Mouse (Mus musculus) thymus, adult 18-20 months (tissue): Measurements from ENCODE around the gene Nhlh1.

Experiments used
- DNase-seq, 2 experiments: peaks; one replicate each; pipeline ENCODE4 v3.0.0; 2022; ENCODE audit warnings: mixed read lengths in 2 of 2

Nhlh1 gene

DNA sequence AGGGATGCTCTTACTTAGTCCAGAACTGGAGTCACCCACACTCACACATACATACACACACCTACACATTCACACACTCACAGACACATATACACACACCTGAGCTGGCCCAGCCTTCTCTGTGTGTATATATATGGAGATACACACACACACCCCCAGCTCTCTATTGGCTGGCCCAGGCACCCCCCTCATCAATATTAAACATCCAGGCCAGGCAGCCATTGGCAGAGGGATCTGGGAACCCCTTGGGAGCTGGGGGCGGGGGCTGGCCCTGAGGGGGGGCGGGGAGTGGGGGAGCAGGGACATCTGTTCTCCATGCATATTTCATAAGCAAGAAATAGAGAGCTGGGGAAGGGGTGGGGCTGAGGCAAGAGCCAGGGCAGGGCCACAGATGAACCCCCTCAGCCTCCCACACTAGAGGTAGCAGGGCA is at the start of gene Nhlh1:
Nhlh1 (minus strand) TSS at position 83 of the 431 bp plus-strand sequence.
- no peak for DNase-seq

DNA sequence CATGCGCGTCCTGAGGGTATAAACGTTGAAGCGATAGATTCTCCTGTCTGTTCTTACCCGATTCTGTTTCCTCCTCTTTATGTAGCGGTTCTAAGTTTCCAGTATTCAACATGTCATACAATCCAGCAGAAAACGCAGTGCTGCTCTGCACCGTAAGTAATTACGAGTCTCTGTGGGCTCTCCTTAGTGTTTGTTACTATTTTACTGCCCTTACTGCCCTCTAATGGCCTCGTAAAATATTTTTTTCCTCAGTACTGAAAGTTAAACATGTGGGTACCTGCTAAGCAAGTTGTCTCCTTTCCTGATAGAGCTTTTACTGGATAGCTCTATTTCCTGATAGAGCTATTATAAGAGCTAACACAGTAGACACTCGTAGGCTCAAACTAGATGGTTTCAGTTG is 47.7 kb upstream of the Nhlh1 start:
- DNase-seq: no peak

DNA sequence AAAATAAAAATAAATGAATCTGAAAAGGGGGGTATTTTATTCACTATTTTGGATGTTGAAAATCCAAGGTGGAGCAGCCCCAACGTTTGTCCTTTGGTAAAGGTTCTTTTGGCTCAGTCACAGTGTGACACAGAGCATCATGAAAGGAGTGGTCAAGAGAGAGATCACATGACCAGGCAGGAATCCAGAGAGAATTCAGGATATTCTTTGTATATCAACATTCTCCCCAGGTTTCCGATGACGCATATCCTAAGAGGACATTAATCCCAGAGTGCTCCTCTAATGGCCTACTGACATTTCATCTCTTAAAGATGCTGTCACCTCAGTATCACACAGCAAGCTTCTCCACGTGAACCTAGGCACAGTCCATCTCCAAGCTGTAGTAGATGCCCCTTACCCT is 46.2 kb upstream of the Nhlh1 start:
- no peak for DNase-seq

- no peak for DNase-seq
These were observed 42.1 kb upstream of the Nhlh1 start for GRCm38 (mm10) chr1:172099325-172100033.

- DNase-seq: no peak
These were observed 37.8 kb upstream of the Nhlh1 start for GRCm38 (mm10) chr1:172095202-172095601.

GRCm38 (mm10) chr1:172094295-172094694 is 36.9 kb upstream of the Nhlh1 start:
- DNase-seq: no peak

- DNase-seq: no peak
These were observed 36.1 kb upstream of the Nhlh1 start for GRCm38 (mm10) chr1:172093522-172093921.

DNA sequence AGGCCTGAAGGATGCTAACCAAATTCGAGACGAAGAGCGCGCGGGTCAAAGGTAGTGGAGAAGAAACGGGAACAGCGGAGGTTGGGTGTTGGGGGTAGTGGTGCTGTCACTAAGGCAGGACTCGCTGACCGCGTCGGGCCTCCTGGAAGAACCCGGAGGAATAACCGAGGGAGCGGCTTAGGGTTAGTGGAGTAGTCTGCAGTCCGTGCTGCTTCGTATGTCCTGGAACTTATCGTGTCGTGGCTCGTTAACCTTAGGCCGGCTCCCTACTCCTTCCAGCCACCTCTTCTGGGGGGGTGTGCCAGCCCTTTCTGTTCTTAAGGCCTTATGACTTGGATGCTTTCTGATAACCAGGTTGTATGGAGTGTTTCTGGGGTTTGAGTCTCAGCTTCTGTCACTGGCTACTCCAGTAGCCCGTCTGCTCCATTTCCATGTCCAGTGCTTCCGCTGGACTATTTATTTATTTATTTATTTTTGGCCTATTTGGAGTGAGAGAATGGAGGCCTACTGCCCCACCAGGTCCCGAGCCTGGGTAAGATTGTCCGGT is 25.6 kb upstream of the Nhlh1 start:
- DNase-seq: no peak

- DNase-seq: peak; percentile 84 to 92
These were observed 24.9 kb upstream of the Nhlh1 start, which contains the start of the genes Copa and Ncstn for GRCm38 (mm10) chr1:172082101-172082898. Copa (plus strand) TSS chr1:172082529. Ncstn (minus strand) TSS chr1:172082795.

GRCm38 (mm10) chr1:172077981-172078380 is 20.6 kb upstream of the Nhlh1 start:
- DNase-seq: no peak

DNA sequence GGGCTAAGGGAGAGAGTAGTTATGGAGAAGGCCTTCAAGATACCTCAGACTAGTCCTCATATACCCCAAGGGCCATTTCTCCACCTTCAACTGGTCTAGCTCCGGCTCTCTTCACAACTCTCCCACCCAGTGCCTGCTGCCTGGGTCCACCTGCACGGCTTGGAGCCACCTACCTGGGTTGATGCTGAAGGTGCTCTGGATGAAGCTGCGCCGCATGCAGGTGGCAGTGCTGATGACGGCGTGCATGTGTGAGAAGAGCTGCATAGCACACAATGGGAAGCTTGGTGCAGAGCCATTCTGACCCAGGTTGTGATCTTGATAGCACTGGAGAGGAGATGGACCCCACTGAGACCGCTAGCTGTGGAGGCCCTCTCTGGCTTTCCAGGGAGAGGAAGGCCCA is 15.2 kb upstream of the Nhlh1 start:
- no peak for DNase-seq

DNA sequence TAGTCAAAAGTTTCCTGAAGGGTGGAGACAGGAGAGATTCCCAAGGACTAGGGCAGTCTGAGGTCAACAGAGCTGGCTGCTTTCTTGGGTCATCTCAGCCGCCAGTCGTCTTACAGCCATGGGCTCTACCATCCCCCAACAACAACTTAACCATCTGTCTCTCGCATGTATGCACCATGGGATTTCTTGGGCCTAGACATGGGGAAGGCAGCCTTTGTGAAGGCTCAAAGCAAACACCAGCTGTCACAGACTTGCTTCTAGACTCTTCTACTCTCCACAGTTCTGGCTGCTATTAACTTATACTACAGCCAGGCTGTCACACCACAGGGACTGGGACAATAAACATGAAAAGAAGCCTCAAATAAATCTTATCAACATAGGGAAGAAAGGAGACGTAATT is 14.2 kb upstream of the Nhlh1 start:
- no peak for DNase-seq

GRCm38 (mm10) chr1:172070227-172070626 is 12.9 kb upstream of the Nhlh1 start:
- no peak for DNase-seq

- DNase-seq: no peak
These were observed 7.3 kb upstream of the Nhlh1 start for GRCm38 (mm10) chr1:172064613-172065141.

DNA sequence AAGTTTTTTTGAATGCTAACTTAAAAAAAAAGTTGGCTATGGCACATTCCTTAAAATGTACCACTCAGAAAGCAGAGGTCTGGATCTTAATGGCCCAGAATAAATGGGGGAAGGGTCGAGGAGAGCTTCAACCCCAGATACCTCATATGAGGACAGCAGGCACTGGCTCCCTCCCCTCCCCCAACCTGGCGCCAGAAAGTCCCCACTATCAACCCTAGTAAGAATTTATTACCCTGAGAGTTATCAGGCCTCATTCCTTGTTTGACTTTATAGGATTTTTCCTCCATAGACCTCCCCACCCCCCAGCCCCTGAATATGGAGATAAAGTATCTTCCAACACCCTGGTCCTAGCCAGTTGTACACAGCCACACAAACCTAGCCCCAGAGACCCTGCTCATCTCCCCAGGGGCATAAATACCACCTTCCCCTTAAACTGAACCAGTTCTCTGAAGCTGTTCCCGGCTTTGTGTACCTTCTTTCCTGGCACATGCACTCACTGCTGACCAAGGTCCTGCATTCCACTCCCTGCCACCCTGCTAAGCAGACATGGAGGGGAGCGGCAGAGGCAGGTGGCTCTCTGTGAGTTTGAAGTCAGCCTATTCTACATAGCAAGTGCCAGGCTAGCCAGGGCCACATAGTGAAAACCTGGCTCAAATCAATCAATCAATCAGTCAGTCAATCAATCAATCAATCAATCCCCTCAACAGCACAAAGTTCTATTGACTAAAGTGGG is 6.1 kb upstream of the Nhlh1 start:
- no peak for DNase-seq

- no peak for DNase-seq
These were observed 4.7 kb upstream of the Nhlh1 start for GRCm38 (mm10) chr1:172062101-172062500.

DNA sequence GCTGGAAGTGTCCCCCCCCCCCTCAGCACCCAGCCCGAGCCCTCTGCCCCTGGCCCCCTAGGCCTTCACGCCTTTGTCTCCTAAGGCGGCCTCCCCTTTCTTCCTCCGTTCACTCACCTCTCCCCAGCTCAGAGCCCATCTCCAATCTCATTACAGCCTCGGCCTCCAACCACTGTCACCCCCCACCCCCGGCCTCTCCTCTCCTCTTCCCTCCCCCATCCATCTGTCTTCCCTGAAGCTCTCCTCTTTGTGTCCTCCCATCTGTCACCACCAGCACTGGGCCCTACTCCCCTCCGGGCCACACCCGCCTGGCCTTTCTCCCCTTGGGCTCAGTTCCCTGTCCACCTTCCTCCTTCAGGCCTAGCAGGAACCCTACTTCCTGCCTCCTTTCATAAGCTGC is 3.8 kb upstream of the Nhlh1 start:
- no peak for DNase-seq

DNA sequence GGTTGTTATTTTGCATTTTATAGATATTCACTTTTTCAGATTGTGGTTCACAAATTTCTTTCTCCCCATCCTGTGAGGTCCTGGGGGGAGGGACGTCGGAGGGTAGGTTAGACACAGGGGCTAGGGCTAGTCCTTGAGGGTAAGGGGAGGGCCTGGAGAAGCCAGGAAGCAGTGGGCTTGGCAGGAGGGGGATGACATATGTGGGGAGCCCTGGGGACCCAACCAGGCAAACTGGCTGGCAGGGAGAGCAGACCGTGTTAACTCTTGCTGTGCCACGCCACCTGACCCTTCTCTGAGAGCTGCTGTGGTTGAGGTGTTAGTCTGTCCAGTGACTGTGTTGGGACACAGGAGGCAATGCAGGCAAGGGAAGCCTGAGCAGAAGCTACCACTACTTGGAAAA is 3.3 kb upstream of the Nhlh1 start:
- no peak for DNase-seq

GRCm38 (mm10) chr1:172058874-172059273 is 1.5 kb upstream of the Nhlh1 start:
- DNase-seq: no peak

DNA sequence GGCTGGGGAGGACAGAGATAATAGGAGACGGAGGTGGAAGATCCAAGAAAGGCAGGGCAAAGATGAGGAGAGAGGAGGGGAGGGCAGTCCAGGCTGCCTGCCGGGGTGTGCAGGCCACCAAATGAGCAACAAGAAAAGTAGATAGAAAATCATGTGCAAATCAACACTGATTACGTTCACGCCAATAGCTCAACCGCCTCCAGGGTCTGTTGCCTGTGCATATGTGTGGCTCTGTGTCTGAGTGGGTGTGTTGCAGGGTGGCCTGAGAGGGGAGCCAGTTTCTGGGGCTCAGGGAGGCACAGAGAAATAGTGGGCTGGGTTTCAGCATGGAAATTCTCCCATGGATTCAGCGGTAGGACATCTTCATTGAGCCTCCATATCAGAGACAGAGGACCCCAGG is 948 bp upstream of the Nhlh1 start:
- DNase-seq: no peak

GRCm38 (mm10) chr1:172056251-172056650 is 1.1 kb downstream of the Nhlh1 start:
- no peak for DNase-seq

GRCm38 (mm10) chr1:172053541-172054440 is 3.6 kb downstream of the Nhlh1 start:
- DNase-seq: no peak
